Mouse (Mus musculus) v-Abl transformed pro-B cells (cell line): ENCODE data around the gene Pex16.

ENCODE experiments used
- in situ Hi-C, 2 experiments: fragments of 400-800 bp; cut with MboI; formaldehyde crosslinking; loops; one replicate each; pipeline ENCODE4 v1.15.1; 2025; ENCODE audit not compliant: unreplicated experiment in 2 of 2

Gene Pex16

GRCm38 (mm10) chr2:92367383-92368029 is 7.0 kb upstream of the Pex16 start:
- in situ Hi-C loops, result no loop called here

GRCm38 (mm10) chr2:92370375-92370774 is 4.1 kb upstream of the Pex16 start:
- in situ Hi-C loops, result loop anchor here in 1 of 2 experiments (10.0 kb wide), 1 partner anchor 114 kb away; no protein-coding TSS in a partner anchor

- in situ Hi-C loops, result loop anchor here in 1 of 2 experiments (10.0 kb wide), 1 partner anchor 114 kb away; no protein-coding TSS in a partner anchor
Measured at GRCm38 (mm10) chr2:92370821-92371805, 3.4 kb upstream of the Pex16 start.

- in situ Hi-C loops, result loop anchor here in 1 of 2 experiments (10.0 kb wide), 1 partner anchor 113 kb away; no protein-coding TSS in a partner anchor
Measured at GRCm38 (mm10) chr2:92371971-92372690, 2.3 kb upstream of the Pex16 start.

GRCm38 (mm10) chr2:92372767-92373436 is 1.6 kb upstream of the Pex16 start:
- in situ Hi-C loops, result loop anchor here in 1 of 2 experiments (10.0 kb wide), 1 partner anchor 112 kb away; no protein-coding TSS in a partner anchor

- in situ Hi-C loops, result loop anchor here in 1 of 2 experiments (10.0 kb wide), 1 partner anchor 111 kb away; no protein-coding TSS in a partner anchor
Measured at GRCm38 (mm10) chr2:92373437-92373813, 1.1 kb upstream of the Pex16 start.

- in situ Hi-C loops, result loop anchor here in 1 of 2 experiments (10.0 kb wide), 1 partner anchor 110 kb away; no protein-coding TSS in a partner anchor
Measured at GRCm38 (mm10) chr2:92375099-92375623, 685 bp downstream of the Pex16 start.

GRCm38 (mm10) chr2:92375788-92376187 is 1.3 kb downstream of the Pex16 start:
- in situ Hi-C loops, result loop anchor here in 1 of 2 experiments (10.0 kb wide), 1 partner anchor 109 kb away; no protein-coding TSS in a partner anchor

- in situ Hi-C loops, result loop anchor here in 1 of 2 experiments (10.0 kb wide), 1 partner anchor 109 kb away; no protein-coding TSS in a partner anchor
Measured at GRCm38 (mm10) chr2:92376300-92376699, 1.8 kb downstream of the Pex16 start.

- in situ Hi-C loops, result loop anchor here in 1 of 2 experiments (10.0 kb wide), 1 partner anchor 107 kb away; no protein-coding TSS in a partner anchor
Measured at GRCm38 (mm10) chr2:92377320-92377719, 2.8 kb downstream of the Pex16 start.

- in situ Hi-C loops, result loop anchor here in 1 of 2 experiments (10.0 kb wide), 1 partner anchor 105 kb away; no protein-coding TSS in a partner anchor
Measured at GRCm38 (mm10) chr2:92379783-92380494, 5.5 kb downstream of the Pex16 start.

- in situ Hi-C loops, result no loop called here
Measured at GRCm38 (mm10) chr2:92380495-92381050, 6.1 kb downstream of the Pex16 start.

GRCm38 (mm10) chr2:92381161-92381560 is 6.7 kb downstream of the Pex16 start:
- in situ Hi-C loops, result no loop called here

GRCm38 (mm10) chr2:92381901-92382588 is 7.6 kb downstream of the Pex16 start, which contains the start of gene 1700029I15Rik:
Gene 1700029I15Rik (plus strand): TSS chr2:92382538.
- in situ Hi-C loops, result no loop called here

- in situ Hi-C loops, result no loop called here
Measured at GRCm38 (mm10) chr2:92382759-92383158, 8.3 kb downstream of the Pex16 start.

- in situ Hi-C loops, result no loop called here
Measured at GRCm38 (mm10) chr2:92384101-92384500, 9.6 kb downstream of the Pex16 start.
